Mouse (Mus musculus) liver, embryonic 13.5 days (tissue): Measurements from ENCODE around the gene Olfr56. TPM values are rescaled to one million over a fixed set of nuclear protein-coding genes. Genes with fewer than 3 reads are reported as not detected.

ENCODE experiments used
- ATAC-seq: fragments of 200-750 bp; cut with Nextera tagmentation; 2 replicates; pipeline ENCODE4 v1.8.0; 2017; ENCODE audit warnings: low read depth, mild to moderate bottlenecking, moderate number of reproducible peaks, moderate library complexity
- DNase-seq: peaks from one replicate; pipeline ENCODE4 v3.0.0; 2022
- H3K27ac ChIP-seq: fragments of 300-500 bp; sonication (generic); 2 replicates; pipeline ENCODE4 v1.5.1; 2015; ENCODE audit warnings: moderate library complexity, mild to moderate bottlenecking, inconsistent platforms
- H3K27me3 ChIP-seq: fragments of 300-500 bp; sonication (generic); 2 replicates; pipeline ENCODE4 v1.6.1; 2015; ENCODE audit warnings: mild to moderate bottlenecking, inconsistent platforms
- H3K36me3 ChIP-seq: fragments of 300-500 bp; sonication (generic); 2 replicates; pipeline ENCODE4 v1.6.1; 2015; ENCODE audit warnings: mild to moderate bottlenecking, inconsistent platforms
- H3K4me1 ChIP-seq: fragments of 300-500 bp; sonication (generic); replicated peaks from 2 replicates; pipeline ENCODE4 v1.6.1; 2015; ENCODE audit warnings: inconsistent platforms
- H3K4me2 ChIP-seq: fragments of 300-500 bp; sonication (generic); 2 replicates; pipeline ENCODE4 v1.6.1; 2015; ENCODE audit warnings: inconsistent platforms, mild to moderate bottlenecking, moderate library complexity
- H3K4me3 ChIP-seq: fragments of 300-500 bp; sonication (generic); replicated peaks from 2 replicates; pipeline ENCODE4 v1.5.1; 2015; ENCODE audit warnings: mild to moderate bottlenecking, inconsistent platforms
- H3K9ac ChIP-seq: fragments of 300-500 bp; sonication (generic); 2 replicates; pipeline ENCODE4 v1.6.1; 2015; ENCODE audit warnings: mild to moderate bottlenecking, inconsistent platforms
- H3K9me3 ChIP-seq: fragments of 300-500 bp; sonication (generic); replicated peaks from 2 replicates; pipeline ENCODE4 v1.6.1; 2016; ENCODE audit warnings: inconsistent platforms
- WGBS: fragments of 180-500 bp; shearing (Covaris S2); methylation state at CpG from one replicate; pipeline ENCODE4 v1.1.7; 2015; ENCODE audit not compliant: insufficient replicate concordance; 5-methylcytosine and 5-hydroxymethylcytosine counted together
- polyA plus RNA-seq: library from polyadenylated mRNA; unstranded; fragments of >200 nt; fragmentation: Nextera tagmentation; extraction: Ambion mirVana; gene quantifications from 2 replicates; pipeline ENCODE4 v1.2.1, GENCODE M21; 2015

The Olfr56 gene
- polyA plus RNA-seq, 1 experiment from 2014 or later, result 0.05 TPM

GRCm38 (mm10) chr11:49084385-49084784, 105.7 kb downstream of the Olfr56 start:
- peaks cover 85% of the 10 kb centered on the region for H3K4me1 ChIP-seq
- H3K4me2 ChIP-seq, result peak overlapping the region; percentile 29; the same call in 1 of the 2 replicates
- no peaks in the 10 kb centered on the region for H3K36me3 ChIP-seq
- H3K9me3 ChIP-seq, result no peaks in the 10 kb centered on the region
- WGBS, result 48% methylated on average over 1 of the region's 1 CpGs
- H3K27ac ChIP-seq, result peak overlapping the region; percentile 86
- no peak for DNase-seq
- H3K4me3 ChIP-seq, result no peak overlapping the region
- peak overlapping the region; percentile 22; the same call in 1 of the 2 replicates for H3K9ac ChIP-seq
- ATAC-seq, result no peak
- H3K27me3 ChIP-seq, result no peaks in the 10 kb centered on the region

- H3K27ac ChIP-seq, result peak overlapping the region; percentile 86
- peaks cover 89% of the 10 kb centered on the region for H3K4me1 ChIP-seq
- DNase-seq, result no peak
- H3K36me3 ChIP-seq, result no peaks in the 10 kb centered on the region
- H3K4me2 ChIP-seq, result peak overlapping the region; percentile 29; the same call in 1 of the 2 replicates
- no peak overlapping the region for H3K4me3 ChIP-seq
- peak overlapping the region; percentile 22; the same call in 1 of the 2 replicates for H3K9ac ChIP-seq
- 8% methylated on average over 3 of the region's 3 CpGs for WGBS
- H3K27me3 ChIP-seq, result no peaks in the 10 kb centered on the region
- ATAC-seq, result no peak
- H3K9me3 ChIP-seq, result no peaks in the 10 kb centered on the region
These were observed 106.2 kb downstream of the Olfr56 start for GRCm38 (mm10) chr11:49084875-49085274.

GRCm38 (mm10) chr11:49086858-49087361, 108.2 kb downstream of the Olfr56 start:
- Histone ChIP-seq H3K4me2 (peak overlapping the region; percentile 47), H3K27ac (peak overlapping the region; percentile 86), H3K4me1 (peaks cover 93% of the 10 kb centered on the region), H3K36me3 (no peaks in the 10 kb centered on the region), H3K4me3 (peak overlapping the region; percentile 22; the same call in 1 of the 2 replicates), H3K9ac (peak overlapping the region; percentile 60), H3K27me3 (no peaks in the 10 kb centered on the region), H3K9me3 (no peaks in the 10 kb centered on the region)
- 65% methylated on average over 6 of the region's 6 CpGs for WGBS
- ATAC-seq (no peak), DNase-seq (no peak)

DNA sequence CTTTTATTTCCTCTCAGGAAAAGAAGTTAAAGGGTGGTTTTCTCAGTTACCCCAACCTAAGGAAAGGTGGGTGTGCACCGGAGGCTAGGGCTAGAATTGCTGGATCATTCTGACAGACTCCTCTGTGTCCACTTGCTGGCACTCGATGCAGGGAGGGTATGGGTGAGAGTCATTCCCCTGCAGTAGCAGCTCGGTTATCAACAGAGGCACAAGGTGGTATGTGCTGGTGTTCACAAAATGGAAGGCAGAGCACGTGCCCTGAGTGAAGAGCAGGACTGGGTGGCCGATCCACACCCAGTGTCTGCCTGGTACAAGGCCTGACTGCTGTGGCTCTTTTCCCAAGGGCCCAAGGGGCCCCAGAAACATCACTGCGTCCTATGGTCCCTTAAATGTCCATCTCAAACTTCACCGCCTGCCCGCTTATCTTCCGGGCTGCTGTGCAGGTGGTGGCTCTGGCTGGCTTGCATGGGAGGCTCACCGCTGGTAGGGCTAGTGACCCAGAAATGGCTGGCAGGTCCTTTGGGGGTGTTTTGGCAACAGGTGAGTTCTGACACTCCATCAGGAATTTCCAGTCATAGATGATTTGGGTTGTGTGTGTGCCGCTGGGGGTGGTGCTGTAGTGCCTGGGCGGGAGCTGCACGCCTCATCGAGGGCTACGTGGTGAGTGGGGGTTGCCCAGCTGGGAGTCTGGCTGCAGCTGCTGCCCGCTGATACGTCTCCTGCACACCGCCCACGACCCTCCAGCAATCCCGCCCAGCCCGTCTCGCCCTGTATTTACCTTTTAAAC, 109.3 kb downstream of the Olfr56 start:
- Histone ChIP-seq H3K27ac (peak overlapping the region; percentile 98), H3K4me1 (peaks cover 96% of the 10 kb centered on the region), H3K4me3 (peak overlapping the region; percentile 48), H3K9me3 (no peaks in the 10 kb centered on the region), H3K27me3 (no peaks in the 10 kb centered on the region), H3K9ac (peak overlapping the region; percentile 76), H3K4me2 (peak overlapping the region; percentile 81), H3K36me3 (no peaks in the 10 kb centered on the region)
- ATAC-seq (peak; percentile 93), DNase-seq (peak; percentile 83)
- WGBS, result 17% methylated on average over 22 of the region's 22 CpGs

DNA sequence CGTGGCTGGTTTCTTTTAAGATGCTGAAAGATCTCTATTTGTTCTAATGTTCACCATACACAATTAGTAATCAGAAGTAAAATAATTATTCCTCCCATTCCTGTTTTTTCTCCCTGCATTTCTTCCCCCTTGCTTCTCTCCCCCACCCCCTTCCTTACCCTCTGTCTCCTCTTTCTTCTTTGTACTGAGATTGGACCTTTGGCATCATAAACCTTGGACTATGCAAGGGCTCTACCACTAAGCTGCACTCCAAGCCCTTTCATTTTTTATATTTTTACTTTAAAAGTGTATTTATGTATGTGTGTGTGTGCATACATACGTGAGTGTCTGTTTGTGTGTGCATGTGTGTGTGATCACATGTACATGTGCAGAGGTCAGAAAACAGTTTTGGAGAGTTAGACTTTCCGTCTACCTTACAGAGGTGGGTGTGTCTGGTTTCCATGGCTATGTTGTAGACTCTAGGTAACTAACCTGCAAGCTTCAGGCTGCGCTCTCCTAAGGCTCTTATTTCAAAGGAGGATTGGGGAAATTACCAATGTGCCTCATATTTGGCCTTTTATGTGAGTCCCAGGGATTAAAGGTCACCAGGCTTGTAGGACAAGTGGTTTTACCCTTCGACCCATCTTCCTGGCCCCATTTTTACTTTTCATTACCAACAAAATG, 110.4 kb downstream of the Olfr56 start:
- Histone ChIP-seq H3K9me3 (no peaks in the 10 kb centered on the region), H3K36me3 (no peaks in the 10 kb centered on the region), H3K9ac (peak overlapping the region; percentile 76), H3K4me3 (0 out of 2 replicates have a peak overlapping the region, but pooled peaks have one; percentile 48), H3K4me2 (peak overlapping the region; percentile 81), H3K27me3 (no peaks in the 10 kb centered on the region), H3K27ac (peak overlapping the region; percentile 98), H3K4me1 (peaks cover 88% of the 10 kb centered on the region)
- 71% methylated on average over 5 of the region's 5 CpGs for WGBS
- no peak for ATAC-seq
- no peak for DNase-seq

DNA sequence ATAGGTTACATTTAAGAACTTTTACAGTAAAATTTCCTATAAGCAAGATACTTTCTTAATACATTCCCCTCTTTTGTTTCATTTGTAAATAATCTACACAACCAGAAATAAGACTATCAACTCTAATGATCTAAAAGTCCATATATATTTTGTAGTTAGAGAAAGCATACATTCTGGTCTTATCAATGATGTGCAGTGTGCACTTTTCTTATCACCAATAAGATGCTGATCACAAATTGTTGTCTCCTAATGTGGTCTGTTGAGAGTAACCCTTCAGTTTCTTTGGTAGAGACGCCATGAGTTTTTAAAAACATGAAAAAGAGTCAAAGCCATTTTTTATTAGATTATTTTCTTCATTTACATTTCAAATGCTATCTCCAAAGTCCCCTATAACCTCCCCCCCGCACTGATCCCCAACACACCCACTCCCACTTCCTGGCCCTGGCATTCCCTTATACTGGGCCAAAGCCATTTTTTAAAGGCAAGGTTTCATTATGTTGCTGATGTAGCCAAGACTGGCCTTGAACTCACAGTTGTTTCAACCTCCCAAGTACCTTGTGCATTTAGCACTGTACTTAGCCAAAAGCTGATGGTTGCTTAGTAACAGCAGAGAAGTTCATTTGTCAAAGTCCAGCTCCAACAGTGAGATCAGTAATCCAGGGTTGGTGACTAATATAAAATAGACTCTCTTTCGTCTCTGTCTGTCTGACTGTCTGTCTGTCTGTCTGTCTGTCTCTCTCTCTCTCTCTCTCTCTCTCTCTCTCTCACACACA, 111.2 kb downstream of the Olfr56 start:
- DNase-seq, result no peak
- Histone ChIP-seq H3K27ac (peak overlapping the region; percentile 81), H3K9ac (no peak overlapping the region), H3K36me3 (no peaks in the 10 kb centered on the region), H3K4me2 (peak overlapping the region; percentile 24; the same call in 1 of the 2 replicates), H3K9me3 (no peaks in the 10 kb centered on the region), H3K27me3 (no peaks in the 10 kb centered on the region), H3K4me1 (peaks cover 81% of the 10 kb centered on the region), H3K4me3 (no peak overlapping the region)
- ATAC-seq, result no peak
- 40% methylated on average over 3 of the region's 3 CpGs for WGBS

DNA sequence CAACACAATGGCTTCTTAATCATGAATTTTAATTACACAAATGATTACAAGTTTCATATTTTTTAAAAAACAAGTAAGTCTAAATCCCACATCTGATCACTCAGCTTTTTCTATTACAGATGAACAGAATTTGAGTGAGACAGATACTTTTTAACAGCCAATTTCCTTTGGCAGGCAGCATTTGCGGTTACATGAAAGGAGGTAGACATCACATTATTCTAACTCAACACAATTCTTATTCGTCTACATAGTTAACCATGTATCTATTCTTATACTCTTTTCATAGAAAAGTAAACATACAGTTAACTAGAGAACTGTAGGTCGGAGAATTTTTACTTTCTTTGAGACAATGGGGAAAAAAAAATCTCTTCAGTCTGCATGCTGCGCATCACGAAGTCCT, 111.9 kb downstream of the Olfr56 start:
- WGBS, result 83% methylated on average over 5 of the region's 5 CpGs
- Histone ChIP-seq H3K4me1 (peaks cover 75% of the 10 kb centered on the region), H3K9ac (no peak overlapping the region), H3K36me3 (no peaks in the 10 kb centered on the region), H3K4me2 (no peak overlapping the region), H3K9me3 (no peaks in the 10 kb centered on the region), H3K4me3 (no peak overlapping the region), H3K27ac (peak overlapping the region; percentile 81), H3K27me3 (no peaks in the 10 kb centered on the region)
- ATAC-seq, result no peak
- DNase-seq, result no peak

DNA sequence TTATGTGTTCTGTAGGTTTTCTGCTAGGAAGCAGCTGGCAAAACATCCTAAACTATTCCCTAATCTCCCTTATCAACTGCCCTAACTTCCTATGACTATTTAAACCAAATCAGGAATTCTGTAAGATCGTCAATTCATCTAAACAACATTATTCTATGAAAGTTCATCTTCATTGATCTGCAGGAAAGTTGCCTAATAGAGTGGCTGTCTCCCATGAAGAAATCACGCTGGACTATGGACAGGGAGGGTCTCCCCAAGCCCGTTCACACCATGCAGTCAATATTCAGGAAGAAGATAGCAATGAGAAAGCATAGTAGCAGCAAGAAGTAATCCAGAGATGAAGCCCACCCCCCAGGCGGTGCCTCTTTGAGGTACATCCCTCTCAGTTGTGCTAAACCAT, 112.5 kb downstream of the Olfr56 start:
- no peak overlapping the region for H3K4me2 ChIP-seq
- no peak overlapping the region for H3K4me3 ChIP-seq
- peaks cover 68% of the 10 kb centered on the region for H3K4me1 ChIP-seq
- no peaks in the 10 kb centered on the region for H3K27me3 ChIP-seq
- no peak for ATAC-seq
- no peak overlapping the region for H3K9ac ChIP-seq
- no peaks in the 10 kb centered on the region for H3K9me3 ChIP-seq
- WGBS, result 46% methylated on average over 4 of the region's 4 CpGs
- peak overlapping the region; percentile 81 for H3K27ac ChIP-seq
- DNase-seq, result no peak
- H3K36me3 ChIP-seq, result no peaks in the 10 kb centered on the region

- Histone ChIP-seq H3K4me2 (no peak overlapping the region), H3K4me3 (no peak overlapping the region), H3K27me3 (no peaks in the 10 kb centered on the region), H3K9ac (peak overlapping the region; percentile 26; the same call in 1 of the 2 replicates), H3K36me3 (no peaks in the 10 kb centered on the region), H3K4me1 (peaks cover 59% of the 10 kb centered on the region), H3K27ac (peak overlapping the region; percentile 68), H3K9me3 (no peaks in the 10 kb centered on the region)
- ATAC-seq (no peak), DNase-seq (no peak)
- WGBS, result 95% methylated on average over 1 of the region's 1 CpGs
These were observed 113.4 kb downstream of the Olfr56 start for GRCm38 (mm10) chr11:49092053-49092586.

- Histone ChIP-seq H3K4me2 (no peak overlapping the region), H3K36me3 (no peaks in the 10 kb centered on the region), H3K9me3 (no peaks in the 10 kb centered on the region), H3K4me3 (no peak overlapping the region), H3K27me3 (no peaks in the 10 kb centered on the region), H3K27ac (peak overlapping the region; percentile 68), H3K4me1 (peaks cover 54% of the 10 kb centered on the region), H3K9ac (no peak overlapping the region)
- no peak for DNase-seq
- ATAC-seq, result no peak
- 74% methylated on average over 2 of the region's 2 CpGs for WGBS
These were observed 114.1 kb downstream of the Olfr56 start for GRCm38 (mm10) chr11:49092786-49093185.
